Mouse (Mus musculus) megakaryocyte, embryonic 14.5 days (primary cell): ENCODE data around the gene Dgcr8.

ENCODE experiments used
- FLI1 ChIP-seq: IDR thresholded peaks from 2 replicates; pipeline ENCODE4 v1.6.1; 2012; ENCODE audit warnings: low read length, inconsistent platforms, mixed read lengths
- GATA1 ChIP-seq: IDR thresholded peaks from 3 replicates; pipeline ENCODE4 v1.6.1; 2012; ENCODE audit warnings: mixed read lengths, low read length, inconsistent platforms, borderline replicate concordance

GRCm38 (mm10) chr16:18247521-18248399 lies 41.3 kb downstream of the Dgcr8 start:
- TF ChIP-seq GATA1 (no peak), FLI1 (no peak)
